Mouse (Mus musculus): Measurements from ENCODE around the gene Fshr.

The Fshr gene

DNA sequence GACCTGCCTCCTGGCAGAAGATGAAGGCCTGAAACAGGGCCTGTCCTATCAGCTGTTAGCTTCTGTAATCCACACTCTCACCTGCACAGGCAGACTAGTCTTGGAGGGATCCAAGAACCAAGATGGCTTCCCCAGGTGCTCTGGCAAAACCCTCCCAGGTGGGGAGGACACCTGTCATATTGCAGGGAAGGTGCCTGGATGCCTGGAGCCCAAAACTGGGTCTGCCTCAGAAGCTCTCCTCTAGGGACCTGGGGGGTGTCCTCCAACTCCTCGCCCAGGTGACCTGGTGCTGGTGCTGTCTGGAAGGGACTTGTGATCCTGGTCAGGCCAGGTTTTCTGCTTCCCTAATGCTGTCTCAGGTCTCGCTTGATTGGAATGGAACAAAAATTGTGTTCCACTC lies 167.5 kb downstream of the Fshr start:
- no peak for DNase-seq (ENCODE audit: low spot score)

- no peak for DNase-seq (ENCODE audit: low spot score)
These were observed 181.0 kb downstream of the Fshr start for GRCm38 (mm10) chr17:89019518-89019917.

DNA sequence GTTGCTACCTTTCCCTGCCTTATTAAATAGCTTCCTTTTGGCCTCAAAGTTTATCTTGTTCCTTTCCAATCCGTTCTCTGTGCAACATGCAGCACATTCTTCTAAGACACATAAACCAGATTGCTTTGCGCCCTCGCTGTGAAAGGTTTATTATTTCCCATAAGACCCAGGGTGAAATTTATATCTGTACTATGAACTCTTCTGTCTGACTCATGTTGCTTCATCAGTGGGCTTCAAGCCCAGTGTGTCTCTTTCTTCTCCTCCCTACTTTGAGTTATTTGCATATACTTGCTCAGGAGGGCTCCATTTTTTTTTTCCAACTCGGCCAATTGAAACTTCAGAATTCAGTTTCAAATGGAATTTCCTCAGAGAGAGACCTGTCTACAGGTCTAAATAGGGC lies 183.5 kb downstream of the Fshr start:
- DNase-seq (ENCODE audit: low spot score): no peak

- DNase-seq (ENCODE audit: low spot score): no peak
These were observed 186.8 kb downstream of the Fshr start for GRCm38 (mm10) chr17:89013691-89014090.

- no peak for DNase-seq (ENCODE audit: low spot score)
These were observed 191.4 kb downstream of the Fshr start for GRCm38 (mm10) chr17:89009117-89009516.

DNA sequence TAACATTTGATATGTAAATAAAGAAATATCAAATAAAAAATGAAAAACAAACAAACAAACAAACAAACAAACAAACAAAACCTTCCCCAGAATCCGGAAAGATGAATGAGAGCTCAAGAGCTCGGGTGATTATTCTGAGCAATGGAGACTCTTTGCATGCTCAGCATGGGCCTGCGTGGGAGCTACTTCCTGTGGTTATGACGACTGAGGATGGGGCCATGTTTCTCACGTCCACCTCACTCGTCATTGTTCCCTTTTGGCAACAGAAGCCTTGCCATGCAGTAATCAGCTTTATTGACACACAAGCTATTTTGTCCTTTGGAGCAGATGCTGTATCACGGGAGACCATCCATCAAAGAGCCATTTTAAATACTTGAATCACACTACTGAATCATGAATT lies 191.8 kb downstream of the Fshr start:
- no peak for DNase-seq (ENCODE audit: low spot score)

- no peak for DNase-seq (ENCODE audit: low spot score)
These were observed 194.5 kb downstream of the Fshr start for GRCm38 (mm10) chr17:89005959-89006358.

- DNase-seq (ENCODE audit: low spot score): no peak
These were observed 200.6 kb downstream of the Fshr start for GRCm38 (mm10) chr17:88999907-89000306.

GRCm38 (mm10) chr17:88998243-88998642 lies 202.2 kb downstream of the Fshr start:
- DNase-seq (ENCODE audit: low spot score): no peak

GRCm38 (mm10) chr17:88991238-88991637 lies 209.2 kb downstream of the Fshr start:
- DNase-seq (ENCODE audit: low spot score): no peak

DNA sequence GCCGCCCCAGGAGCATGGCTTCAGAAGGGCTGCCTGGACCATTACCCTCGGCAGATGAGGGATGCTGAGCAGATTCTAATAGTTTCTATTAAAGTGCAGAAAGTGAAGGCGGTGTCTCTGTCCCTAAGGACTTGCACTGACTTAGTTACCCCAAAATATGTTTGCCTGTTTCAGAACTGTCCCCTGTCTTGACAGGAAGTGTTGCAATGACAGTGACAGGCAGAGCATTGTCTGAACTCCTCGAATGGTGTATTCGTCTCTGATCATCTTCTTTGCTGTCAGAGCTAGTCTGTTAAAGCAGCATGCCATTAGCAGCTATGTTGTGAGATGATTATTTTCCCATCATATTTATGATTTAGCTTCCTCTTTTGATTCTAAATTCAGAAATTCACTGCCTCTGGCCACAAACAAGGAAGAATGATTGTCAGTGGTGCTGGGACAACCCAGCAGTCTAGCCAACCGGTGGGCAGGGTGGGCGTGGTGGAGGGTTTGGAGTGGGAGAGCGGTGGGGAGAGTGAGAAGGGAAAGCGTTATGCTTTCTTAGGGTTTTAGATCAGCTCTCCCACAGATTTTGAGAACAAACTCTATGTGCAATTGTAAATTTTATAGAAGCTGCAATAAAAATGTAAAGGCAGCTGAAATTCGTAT lies 219.6 kb downstream of the Fshr start:
- no peak for DNase-seq (ENCODE audit: low spot score)

- no peak for DNase-seq (ENCODE audit: low spot score)
These were observed 225.9 kb downstream of the Fshr start for GRCm38 (mm10) chr17:88974538-88974937.

GRCm38 (mm10) chr17:88966028-88966427 lies 234.4 kb downstream of the Fshr start:
- DNase-seq (ENCODE audit: low spot score): no peak

DNA sequence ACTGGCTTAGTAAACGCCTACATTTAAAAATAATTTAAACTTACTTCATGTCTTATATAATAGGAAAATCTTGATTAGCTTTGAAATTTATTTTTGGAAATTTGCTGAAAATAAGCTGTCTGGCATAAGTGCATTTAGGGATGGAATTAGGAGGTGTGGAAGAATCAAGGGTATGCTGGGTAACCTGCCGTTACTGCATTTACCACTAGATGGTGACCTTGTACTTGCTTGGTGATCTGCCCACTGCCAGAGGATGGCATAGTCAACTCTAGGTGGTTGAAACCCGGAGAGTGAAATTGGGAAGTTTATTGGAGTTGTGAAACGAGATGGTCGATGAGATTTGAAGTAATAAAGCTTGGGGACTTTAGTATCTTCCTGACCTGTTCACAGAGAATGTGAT lies 246.5 kb downstream of the Fshr start:
- peak; percentile 79 for DNase-seq (ENCODE audit: low spot score)

- no peak for DNase-seq (ENCODE audit: low spot score)
These were observed 262.3 kb downstream of the Fshr start for GRCm38 (mm10) chr17:88938153-88938681.

DNA sequence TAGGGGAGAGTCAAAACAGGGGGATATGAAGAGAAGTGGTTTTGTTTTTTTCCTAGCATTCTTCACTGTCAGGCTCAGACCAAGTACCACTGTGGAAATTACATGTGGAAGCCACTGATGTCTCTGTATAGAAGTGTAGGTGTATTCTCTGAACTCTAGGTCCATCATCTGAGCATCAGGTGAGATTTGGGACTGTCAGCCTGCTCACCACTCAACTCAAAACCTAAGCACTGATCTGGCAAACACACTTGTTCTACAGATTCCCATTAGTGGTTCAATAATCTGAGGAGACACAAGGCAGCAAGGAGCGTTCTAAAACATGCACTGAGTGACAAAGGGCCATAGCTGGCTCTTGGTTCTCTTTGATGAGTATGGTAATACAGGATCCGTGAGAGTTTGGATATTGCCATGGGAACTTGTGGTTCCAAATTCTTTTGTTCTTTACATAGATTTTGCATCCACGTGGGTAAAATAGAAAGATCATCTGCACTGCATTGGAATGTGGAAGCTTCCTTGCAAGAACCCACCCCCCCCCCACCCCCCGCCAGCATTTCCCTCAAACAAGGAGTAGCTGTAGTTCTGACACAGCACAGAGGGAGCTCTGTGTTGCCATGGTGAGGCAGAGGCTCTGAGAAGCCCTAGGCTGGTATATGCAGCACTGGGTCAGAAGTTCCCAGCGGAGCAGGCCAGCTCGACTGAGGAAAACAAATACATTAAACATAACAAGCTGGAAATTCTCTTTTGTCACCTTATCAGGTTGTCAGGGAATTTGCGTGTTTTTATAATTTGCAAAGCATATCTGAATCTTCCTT lies 262.9 kb downstream of the Fshr start:
- peak; percentile 33 for DNase-seq (ENCODE audit: low spot score)

DNA sequence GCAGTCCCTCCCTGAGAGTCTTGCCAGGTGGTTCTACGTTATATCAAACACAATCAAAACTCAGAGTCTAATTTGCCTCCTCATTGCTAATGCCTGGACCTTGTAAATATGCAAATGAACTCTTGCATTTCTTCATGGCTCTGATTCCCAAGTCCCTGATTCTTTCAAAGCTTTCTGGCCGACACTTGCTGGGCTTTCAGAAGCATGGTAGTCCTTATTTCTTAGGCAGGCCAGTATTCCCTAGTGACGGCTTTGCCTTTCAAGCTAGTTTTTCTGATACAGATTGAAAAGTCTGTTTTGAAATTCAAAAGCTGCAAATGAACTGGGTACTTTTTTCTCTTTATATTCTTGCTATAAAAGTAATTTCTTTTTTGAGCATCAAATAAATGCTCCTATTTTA lies 263.5 kb downstream of the Fshr start:
- no peak for DNase-seq (ENCODE audit: low spot score)
